21 mouse cellular contexts compared by ENCODE assay signal in genomic region chr15:89069336-89069840, GRCm38 (mm10). TPM values are rescaled to one million over a fixed set of nuclear protein-coding genes. Genes with fewer than 3 reads are reported as not detected.
DNase-seq lines count a peak whose midpoint lies in the region; TF ChIP-seq lines count a peak whose summit lies in the region.
"Had no signal": no experiment of that assay in that cellular context is flagged by ENCODE, and none has a peak within 500 bp of the region (broad histone marks: within the 10 kb centered on the region; RNA-seq: fewer than 3 reads in every experiment).

No protein-coding gene starts in this region.

- no peak for TF ChIP-seq CTCF in layer of hippocampus, adult 2 months (conservative IDR thresholded peaks at IDR 0.05)
- no peak for TF ChIP-seq CTCF in ES-Bruce4 (IDR thresholded peaks at IDR 0.05; ENCODE audit: low read depth, low read length)

- H3K4me3 ChIP-seq in layer of hippocampus, adult 2 months: 0 out of 2 replicates have a peak overlapping the region, but pooled peaks have one; percentile 4
- peak overlapping the region; percentile 3; the same call in 1 of the 2 replicates for H3K4me3 ChIP-seq in ES-Bruce4 (ENCODE audit: low read depth, low read length)
- H3K4me3 ChIP-seq: forebrain, embryonic 10.5 days; heart, adult 2 months; heart, embryonic 15.5 days; limb, embryonic 12.5 days had no signal

- H3K9ac ChIP-seq in ES-Bruce4 (ENCODE audit: low read depth, poor library complexity, severe bottlenecking): no peak overlapping the region
- H3K9ac ChIP-seq: heart, embryonic 15.5 days; limb, embryonic 12.5 days; liver, postnatal 0 days had no signal

- H3K9me3 ChIP-seq in ES-Bruce4 (replicated peaks; ENCODE audit: control insufficient read depth, insufficient read depth, low read length, poor library complexity, severe bottlenecking): no peaks in the 10 kb centered on the region
- H3K9me3 ChIP-seq: forebrain, embryonic 10.5 days; heart, embryonic 15.5 days; limb, embryonic 12.5 days had no signal

- TF ChIP-seq EP300 in ES-Bruce4 (IDR thresholded peaks at IDR 0.05; ENCODE audit: insufficient read depth, low read depth, low read length): no peak

- no peak for TF ChIP-seq POLR2A in ES-Bruce4 (IDR thresholded peaks at IDR 0.05; ENCODE audit: insufficient read depth, low read length)

- H3K27ac ChIP-seq in layer of hippocampus, adult 2 months: peak overlapping the region; percentile 80
- no peak overlapping the region for H3K27ac ChIP-seq in ES-Bruce4 (ENCODE audit: insufficient read depth, low read length)
- H3K27ac ChIP-seq: forebrain, embryonic 10.5 days; heart, adult 2 months; heart, embryonic 15.5 days; limb, embryonic 12.5 days; macrophage had no signal

- no peaks in the 10 kb centered on the region for H3K36me3 ChIP-seq in ES-Bruce4 (ENCODE audit: control insufficient read depth, insufficient read depth, low read length, poor library complexity, severe bottlenecking)
- H3K36me3 ChIP-seq: forebrain, embryonic 10.5 days; heart, embryonic 15.5 days; limb, embryonic 12.5 days had no signal

- DNase-seq in cerebellum, adult 9-10 months: peak; percentile 22
- no peak for DNase-seq in cerebellum, adult 11-12 months
- peak in 1 of 2 experiments; percentile 52 for DNase-seq in layer of hippocampus, adult 2 months (ENCODE audit: low spot score in 2 of 2)
- no peak for DNase-seq in layer of hippocampus, postnatal 14 days (ENCODE audit: low spot score in 2 of 2)
- DNase-seq in cerebellum, postnatal 25 days: peak; percentile 15 to 33
- no peak for DNase-seq in kidney, adult 8-10 months
- DNase-seq: adrenal gland, adult 2 months; gastrocnemius, postnatal 14 days; heart, adult 2 months; layer of hippocampus, postnatal 36 days; liver, postnatal 0 days; right cerebral cortex, postnatal 25 days had no signal

- H3K4me1 ChIP-seq in ES-Bruce4 (ENCODE audit: control insufficient read depth, insufficient read depth, low read length): no peaks in the 10 kb centered on the region

- no peaks in the 10 kb centered on the region for H3K27me3 ChIP-seq in ES-Bruce4 (ENCODE audit: control insufficient read depth, insufficient read depth, low read length, poor library complexity, severe bottlenecking)

RNA-seq across cellular contexts. Expression of gene Trabd, which starts 5.5 kb away (rescaled TPM):
- total RNA-seq in layer of hippocampus, adult 2 months (2021): 10 to 100 TPM; 21.4 to 24.2 TPM
- 10 to 100 TPM; 20.7 to 21.3 TPM for total RNA-seq in layer of hippocampus, postnatal 14 days (2021)
- 19.7 and 21.6 TPM in 2 replicates for polyA plus RNA-seq in ES-Bruce4 (2011; ENCODE audit: insufficient read depth, insufficient read length, low read depth, missing spikeins)

RNA-seq across cellular contexts. Expression of gene Panx2, which starts 9.9 kb away (rescaled TPM):
- total RNA-seq in layer of hippocampus, adult 2 months (2021): 100 to 1,000 TPM; 159 to 177 TPM
- total RNA-seq in layer of hippocampus, postnatal 14 days (2021): 100 to 1,000 TPM; 131 to 143 TPM
- polyA plus RNA-seq in ES-Bruce4 (2011; ENCODE audit: insufficient read depth, insufficient read length, low read depth, missing spikeins): 1.4 and 2.8 TPM in 2 replicates
- total RNA-seq: hematopoietic stem cell, adult 5-6 weeks; MEL had no signal
- polyA plus RNA-seq: CD4-positive, CD25-positive, alpha-beta regulatory T cell, adult 4 months; liver, postnatal 0 days; macrophage; spleen, adult 2 months had no signal

RNA-seq across cellular contexts. Expression of gene Selenoo, which starts 19.5 kb away (rescaled TPM):
- 10 to 100 TPM; 21.2 to 22.0 TPM for total RNA-seq in layer of hippocampus, adult 2 months (2021)
- 10 to 100 TPM; 20.8 to 20.9 TPM for total RNA-seq in layer of hippocampus, postnatal 14 days (2021)
- 9.2 and 9.4 TPM in 2 replicates for polyA plus RNA-seq in ES-Bruce4 (2011; ENCODE audit: insufficient read depth, insufficient read length, low read depth, missing spikeins)

RNA-seq across cellular contexts. Expression of gene Tubgcp6, which starts 53.5 kb away (rescaled TPM):
- total RNA-seq in layer of hippocampus, adult 2 months (2021): 10 to 100 TPM; 31.0 to 31.5 TPM
- total RNA-seq in layer of hippocampus, postnatal 14 days (2021): 10 to 100 TPM; 28.1 to 28.9 TPM
- polyA plus RNA-seq in ES-Bruce4 (2011; ENCODE audit: insufficient read depth, insufficient read length, low read depth, missing spikeins): 21.1 and 26.9 TPM in 2 replicates

RNA-seq across cellular contexts. Expression of gene Hdac10, which starts 59.1 kb away (rescaled TPM):
- 10 to 100 TPM; 16.3 to 17.9 TPM for total RNA-seq in layer of hippocampus, adult 2 months (2021)
- 10 to 100 TPM; 14.6 to 14.9 TPM for total RNA-seq in layer of hippocampus, postnatal 14 days (2021)
- polyA plus RNA-seq in ES-Bruce4 (2011; ENCODE audit: insufficient read depth, insufficient read length, low read depth, missing spikeins): 4.6 and 4.8 TPM in 2 replicates

Comparison
In these comparisons a context has a peak if more than half of its experiments do, and no peak if none do; other contexts are left out.
1. DNase-seq: peak in cerebellum, adult 9-10 months (single experiment) and cerebellum, postnatal 25 days (2 of 2); none in cerebellum, adult 11-12 months (single experiment), layer of hippocampus, postnatal 14 days (0 of 2) and kidney, adult 8-10 months (0 of 2).